Comparison of ENCODE assay signal across 13 mouse cellular contexts in genomic region chr7:126167426-126167825, GRCm38 (mm10). TPM values are rescaled to one million over a fixed set of nuclear protein-coding genes. Genes with fewer than 3 reads are reported as not detected.
A peak's percentile ranks its signal among the peaks of the same experiment; 100 is the strongest.
DNase-seq lines count a peak whose midpoint lies in the region; ATAC-seq lines count a peak whose summit lies in the region.
"Had no signal": no experiment of that assay in that cellular context is flagged by ENCODE, and none has a peak within 500 bp of the region (broad histone marks: within the 10 kb centered on the region; RNA-seq: fewer than 3 reads in every experiment).

No protein-coding gene starts in this region.

- WGBS in heart, embryonic 13.5 days: 20% methylated on average over 3 of the region's 3 CpGs
- WGBS in heart, embryonic 15.5 days: 19% methylated on average over 3 of the region's 3 CpGs

- H3K4me3 ChIP-seq in heart, embryonic 13.5 days: no peak overlapping the region
- no peak overlapping the region for H3K4me3 ChIP-seq in heart, embryonic 15.5 days
- H3K4me3 ChIP-seq: intestine, embryonic 15.5 days; limb, embryonic 15.5 days; midbrain, embryonic 13.5 days; neural tube, embryonic 12.5 days had no signal

- H3K4me2 ChIP-seq in heart, embryonic 13.5 days: no peak overlapping the region
- no peak overlapping the region for H3K4me2 ChIP-seq in heart, embryonic 15.5 days
- H3K4me2 ChIP-seq: intestine, embryonic 15.5 days; limb, embryonic 15.5 days; midbrain, embryonic 13.5 days; neural tube, embryonic 12.5 days had no signal

- peaks cover 76% of the 10 kb centered on the region for H3K36me3 ChIP-seq in heart, embryonic 13.5 days
- H3K36me3 ChIP-seq in heart, embryonic 15.5 days: peaks cover 23% of the 10 kb centered on the region

- no peaks in the 10 kb centered on the region for H3K27me3 ChIP-seq in heart, embryonic 13.5 days (replicated peaks)
- H3K27me3 ChIP-seq in heart, embryonic 15.5 days: no peaks in the 10 kb centered on the region
- H3K27me3 ChIP-seq: intestine, embryonic 15.5 days; limb, embryonic 15.5 days; midbrain, embryonic 13.5 days; neural tube, embryonic 12.5 days had no signal

- no peaks in the 10 kb centered on the region for H3K9me3 ChIP-seq in heart, embryonic 13.5 days
- no peaks in the 10 kb centered on the region for H3K9me3 ChIP-seq in heart, embryonic 15.5 days (replicated peaks)
- H3K9me3 ChIP-seq: intestine, embryonic 15.5 days; limb, embryonic 15.5 days; midbrain, embryonic 13.5 days; neural tube, embryonic 12.5 days had no signal

- H3K9ac ChIP-seq in heart, embryonic 13.5 days: no peak overlapping the region
- no peak overlapping the region for H3K9ac ChIP-seq in heart, embryonic 15.5 days
- H3K9ac ChIP-seq: intestine, embryonic 15.5 days; limb, embryonic 15.5 days; midbrain, embryonic 13.5 days; neural tube, embryonic 12.5 days had no signal

- peaks cover 10% of the 10 kb centered on the region for H3K4me1 ChIP-seq in heart, embryonic 13.5 days
- peaks cover 8% of the 10 kb centered on the region for H3K4me1 ChIP-seq in heart, embryonic 15.5 days (replicated peaks)
- H3K4me1 ChIP-seq: intestine, embryonic 15.5 days; limb, embryonic 15.5 days; midbrain, embryonic 13.5 days had no signal

- peak overlapping the region; percentile 62 for H3K27ac ChIP-seq in heart, embryonic 13.5 days (replicated peaks)
- H3K27ac ChIP-seq in heart, embryonic 15.5 days: peak overlapping the region; percentile 55
- H3K27ac ChIP-seq: intestine, embryonic 15.5 days; limb, embryonic 15.5 days; midbrain, embryonic 13.5 days; neural tube, embryonic 12.5 days had no signal

- ATAC-seq in heart, embryonic 13.5 days (ENCODE audit: extremely low read depth, insufficient number of reproducible peaks, low FRiP score, low TSS enrichment): no peak
- ATAC-seq in heart, embryonic 15.5 days (replicated peaks; ENCODE audit: insufficient number of reproducible peaks, insufficient read depth, low FRiP score, low read depth): no peak
- ATAC-seq in CD4-positive, CD25-positive, alpha-beta regulatory T cell, adult 4 months: no peak
- ATAC-seq: intestine, embryonic 15.5 days; midbrain, embryonic 13.5 days had no signal

- intact Hi-C loops in heart, postnatal 36 days (cut with DNase I): no loop called here

- no peak for DNase-seq in heart, postnatal 36 days
- DNase-seq in ZHBTc4 (ENCODE audit: low read depth, low spot score): peak; percentile 67
- peak; percentile 36 to 41 for DNase-seq in kidney, postnatal 36 days
- DNase-seq in ovary, postnatal 36 days (ENCODE audit: low spot score): no peak
- no peak for DNase-seq in frontal cortex, postnatal 36 days (ENCODE audit: low spot score in 2 of 2)
- DNase-seq: gastrocnemius, postnatal 10 days had no signal

RNA-seq across cellular contexts. Expression of gene Xpo6, which starts 32.9 kb away (rescaled TPM):
- 27.7 and 29.5 TPM in 2 replicates for polyA plus RNA-seq in heart, embryonic 13.5 days (2015; fragmentation: Nextera tagmentation; extraction: Ambion mirVana)
- 10 to 100 TPM; 20.9 to 23.6 TPM for total RNA-seq in heart, postnatal 36 days (2021)
- polyA plus RNA-seq in heart, embryonic 15.5 days (2015; fragmentation: Nextera tagmentation; extraction: Ambion mirVana): 21.9 and 35.4 TPM in 2 replicates
- polyA plus RNA-seq in CD4-positive, CD25-positive, alpha-beta regulatory T cell, adult 4 months (2017; shearing (Covaris generic)): 100 to 1,000 TPM; 117 to 126 TPM

Comparison
In these comparisons a context has a peak if more than half of its experiments do, and no peak if none do; other contexts are left out.
1. DNase-seq: peak in ZHBTc4 (single experiment) and kidney, postnatal 36 days (2 of 2); none in heart, postnatal 36 days (0 of 2), ovary, postnatal 36 days (single experiment) and frontal cortex, postnatal 36 days (0 of 2).